Mouse (Mus musculus): ENCODE data around the gene Plau. TPM values are rescaled to one million over a fixed set of nuclear protein-coding genes. Genes with fewer than 3 reads are reported as not detected.

Plau gene
- polyA plus RNA-seq, 1 experiment from 2014 or later: 0.46 TPM

DNA sequence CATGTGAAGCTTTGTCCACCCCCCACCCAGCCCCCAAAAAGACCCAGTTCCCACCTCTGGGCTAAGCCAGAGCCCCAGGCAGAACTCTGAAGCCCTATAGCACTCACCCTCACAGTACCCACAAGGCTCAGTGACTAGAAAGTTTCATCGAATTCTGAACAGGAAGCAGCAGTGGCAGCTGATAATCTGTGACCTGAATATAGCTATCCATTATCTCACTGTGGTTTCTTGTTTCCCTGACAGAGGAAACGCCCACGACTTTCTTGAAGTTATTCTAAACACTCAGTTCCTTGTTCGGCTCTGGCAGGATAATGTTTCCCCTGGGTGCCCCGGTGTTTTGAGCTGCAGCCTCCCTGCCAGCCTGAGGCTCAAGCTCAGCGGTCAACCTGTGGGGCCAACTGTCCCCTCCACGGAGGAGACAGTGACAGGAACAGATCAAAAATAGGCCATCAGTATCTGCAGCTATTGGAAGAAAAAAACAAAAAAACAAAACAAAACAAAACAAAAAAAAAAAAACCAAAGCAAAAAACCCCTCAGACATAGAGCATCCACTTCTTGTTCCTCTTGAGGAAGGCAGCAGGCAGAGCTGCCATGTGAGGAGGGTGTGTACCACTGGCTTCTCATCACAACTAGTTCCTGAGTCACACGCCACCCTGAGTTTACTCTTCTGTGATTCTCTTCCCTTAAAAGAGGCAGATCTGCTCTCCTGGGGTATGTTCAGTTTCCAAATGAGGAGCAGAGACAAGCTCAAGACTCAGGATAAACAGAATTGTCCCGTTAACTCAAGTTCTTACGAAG is 48.8 kb downstream of the Plau start:
- H3K27ac ChIP-seq: no peak overlapping the region; the same call in 1 of the 2 replicates
- H3K4me2 ChIP-seq (replicated peaks): no peak overlapping the region
- H3K9me3 ChIP-seq (replicated peaks): no peaks in the 10 kb centered on the region
- H3K4me3 ChIP-seq: no peak overlapping the region
- H3K9ac ChIP-seq: no peak overlapping the region
- peaks cover 4% of the 10 kb centered on the region; the same call in 1 of the 2 replicates for H3K4me1 ChIP-seq
- H3K27me3 ChIP-seq: no peaks in the 10 kb centered on the region
- 34% methylated on average over 10 of the region's 10 CpGs for WGBS
- no peak for ATAC-seq (ENCODE audit: low FRiP score)
- no peaks in the 10 kb centered on the region for H3K36me3 ChIP-seq

DNA sequence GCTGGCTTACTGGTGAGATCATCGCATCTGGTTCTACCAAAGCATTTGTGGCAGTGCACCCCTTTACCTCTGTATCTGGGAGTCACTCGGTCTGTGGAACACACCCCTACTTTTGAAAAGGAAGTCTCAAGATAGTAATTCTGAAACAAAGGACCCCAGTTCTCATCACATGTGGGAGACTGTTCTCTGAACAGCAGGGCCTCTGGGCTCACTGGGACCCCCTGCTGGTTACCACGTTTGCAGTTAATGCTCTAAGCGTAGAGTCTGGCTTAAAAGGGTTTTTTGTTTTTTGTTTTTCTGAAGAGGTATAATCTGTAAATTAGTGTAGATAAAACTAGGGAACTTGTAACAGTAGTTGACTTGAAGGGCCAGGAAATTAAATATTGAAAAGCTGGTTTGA is 49.8 kb downstream of the Plau start:
- H3K27me3 ChIP-seq: no peaks in the 10 kb centered on the region
- no peaks in the 10 kb centered on the region for H3K9me3 ChIP-seq (replicated peaks)
- no peak overlapping the region for H3K4me2 ChIP-seq (replicated peaks)
- peaks cover 4% of the 10 kb centered on the region; the same call in 1 of the 2 replicates for H3K4me1 ChIP-seq
- no peak for ATAC-seq (ENCODE audit: low FRiP score)
- 28% methylated on average over 4 of the region's 4 CpGs for WGBS
- no peaks in the 10 kb centered on the region for H3K36me3 ChIP-seq
- H3K4me3 ChIP-seq: no peak overlapping the region
- H3K27ac ChIP-seq: no peak overlapping the region
- no peak overlapping the region for H3K9ac ChIP-seq

DNA sequence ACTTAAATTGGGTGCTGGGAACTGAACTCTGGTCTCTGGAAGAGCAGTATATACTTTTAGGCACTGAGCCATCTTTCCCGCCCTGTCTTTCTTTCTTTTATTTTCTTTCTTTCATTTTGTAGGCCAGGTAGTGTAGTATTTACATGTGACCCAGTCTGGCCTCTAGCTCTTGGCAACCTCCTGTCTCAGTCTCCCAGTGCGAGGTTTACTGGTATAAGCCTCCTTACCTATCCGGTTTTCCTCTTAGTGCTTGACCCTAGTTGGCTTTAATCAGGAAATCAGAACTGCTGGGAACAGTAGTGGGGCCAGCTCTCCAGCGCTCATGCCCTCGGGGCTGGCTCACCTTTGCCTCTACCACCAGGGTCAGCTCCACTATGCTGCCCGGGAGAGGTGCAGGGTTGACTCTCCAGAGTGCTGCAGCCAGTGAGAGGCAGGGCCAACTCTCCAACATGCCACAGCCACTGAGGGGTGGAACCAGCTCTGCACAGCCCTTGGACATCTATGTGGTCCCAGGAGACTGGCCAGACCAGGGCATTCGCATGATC is 51.2 kb downstream of the Plau start:
- no peak for ATAC-seq (ENCODE audit: low FRiP score)
- Histone ChIP-seq H3K36me3 (no peaks in the 10 kb centered on the region), H3K4me2 (replicated peaks) (no peak overlapping the region), H3K9ac (no peak overlapping the region), H3K4me1 (peaks cover 10% of the 10 kb centered on the region), H3K27ac (no peak overlapping the region), H3K27me3 (no peaks in the 10 kb centered on the region), H3K4me3 (no peak overlapping the region), H3K9me3 (replicated peaks) (no peaks in the 10 kb centered on the region)
- WGBS: 85% methylated on average over 7 of the region's 7 CpGs

DNA sequence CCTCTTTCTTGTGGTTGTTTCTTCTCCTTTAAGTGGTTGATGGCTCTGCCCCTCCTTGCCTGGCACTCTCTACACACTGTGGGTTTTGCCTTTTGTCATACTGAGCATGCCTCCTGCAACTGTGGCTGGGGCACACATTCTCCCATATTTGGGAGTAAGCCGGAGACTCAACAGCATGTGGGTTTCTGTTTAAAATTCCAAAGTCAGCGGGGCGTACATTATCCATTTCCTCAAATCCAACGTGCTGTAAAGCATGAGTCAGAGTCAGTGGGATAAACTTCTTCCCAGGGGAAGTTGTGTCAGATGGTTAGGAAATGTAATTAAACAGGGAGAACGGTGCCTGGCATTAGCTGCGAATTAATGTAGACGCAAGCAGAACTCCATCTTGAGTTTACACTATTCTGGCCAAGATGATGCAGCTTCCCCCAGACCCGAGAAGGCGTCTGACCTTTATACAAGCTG is 55.5 kb downstream of the Plau start:
- H3K9me3 ChIP-seq (replicated peaks): no peaks in the 10 kb centered on the region
- 37% methylated on average over 9 of the region's 9 CpGs for WGBS
- ATAC-seq (ENCODE audit: low FRiP score): peak; percentile 46; the same call in 1 of the 2 replicates
- H3K36me3 ChIP-seq: no peaks in the 10 kb centered on the region
- H3K27me3 ChIP-seq: no peaks in the 10 kb centered on the region
- H3K27ac ChIP-seq: 0 out of 2 replicates have a peak overlapping the region, but pooled peaks have one; percentile 1
- H3K4me2 ChIP-seq (replicated peaks): no peak overlapping the region
- no peak overlapping the region for H3K4me3 ChIP-seq
- no peak overlapping the region for H3K9ac ChIP-seq
- H3K4me1 ChIP-seq: peaks cover 6% of the 10 kb centered on the region

Other genes with a start within 250 kb of the Plau start
- 16.6 and 16.9 TPM in 2 replicates for gene Usp54, start 195.6 kb upstream of the Plau start, polyA plus RNA-seq (2016; fragmentation: Nextera tagmentation; extraction: Ambion mirVana)
- gene Myoz1, start 180.1 kb upstream of the Plau start, polyA plus RNA-seq (2016; fragmentation: Nextera tagmentation; extraction: Ambion mirVana): 0.19 and 0.30 TPM in 2 replicates
- gene Synpo2l, start 168.3 kb upstream of the Plau start, polyA plus RNA-seq (2016; fragmentation: Nextera tagmentation; extraction: Ambion mirVana): 0.85 and 5.3 TPM in 2 replicates
- gene Sec24c, start 162.4 kb upstream of the Plau start, polyA plus RNA-seq (2016; fragmentation: Nextera tagmentation; extraction: Ambion mirVana): 102 and 109 TPM in 2 replicates
- 32.0 and 33.4 TPM in 2 replicates for gene Fut11, start 141.7 kb upstream of the Plau start, polyA plus RNA-seq (2016; fragmentation: Nextera tagmentation; extraction: Ambion mirVana)
- 213 and 215 TPM in 2 replicates for gene Chchd1, start 133.7 kb upstream of the Plau start, polyA plus RNA-seq (2016; fragmentation: Nextera tagmentation; extraction: Ambion mirVana)
- gene Zswim8, start 129.1 kb upstream of the Plau start, polyA plus RNA-seq (2016; fragmentation: Nextera tagmentation; extraction: Ambion mirVana): 53.8 and 60.1 TPM in 2 replicates
- 27.2 and 28.2 TPM in 2 replicates for gene Ndst2, start 102.1 kb upstream of the Plau start, polyA plus RNA-seq (2016; fragmentation: Nextera tagmentation; extraction: Ambion mirVana)
- gene Camk2g, start 42.6 kb upstream of the Plau start, polyA plus RNA-seq (2016; fragmentation: Nextera tagmentation; extraction: Ambion mirVana): 72.8 and 75.5 TPM in 2 replicates
- 39.1 and 46.4 TPM in 2 replicates for gene Vcl, start 92.7 kb downstream of the Plau start, polyA plus RNA-seq (2016; fragmentation: Nextera tagmentation; extraction: Ambion mirVana)
- gene Ap3m1, start 215.8 kb downstream of the Plau start, polyA plus RNA-seq (2016; fragmentation: Nextera tagmentation; extraction: Ambion mirVana): 105 and 109 TPM in 2 replicates
- gene Adk, start 215.9 kb downstream of the Plau start, polyA plus RNA-seq (2016; fragmentation: Nextera tagmentation; extraction: Ambion mirVana): 76.2 and 79.3 TPM in 2 replicates